Mouse (Mus musculus) MEL (cell line): ENCODE measurements around the gene St6galnac3. TPM values are rescaled to one million over a fixed set of nuclear protein-coding genes. Genes with fewer than 3 reads are reported as not detected.

ENCODE experiments used
- DNase-seq: peaks from one replicate; pipeline ENCODE4 v3.0.0; 2011; ENCODE audit warnings: low read depth, low spot score
- H3K27ac ChIP-seq: 2 replicates; pipeline ENCODE4 v1.5.1; 2012; ENCODE audit warnings: low read depth, mild to moderate bottlenecking, control low read depth, low read length, moderate library complexity; ENCODE audit not compliant: control insufficient read depth
- H3K27me3 ChIP-seq, 2 experiments: fragments of 150-350 bp in 1 of 2; sonication (generic) in 1 of 2; 2 replicates each; pipeline ENCODE4 v1.6.1; 2012; ENCODE audit warnings: low read length in 2 of 2, mild to moderate bottlenecking in 2 of 2, improper control_type of control experiment in 1 of 2, moderate library complexity in 1 of 2; ENCODE audit not compliant: insufficient read depth in 2 of 2, control insufficient read depth in 1 of 2
- H3K36me3 ChIP-seq, 2 experiments: 2 replicates each; pipeline ENCODE4 v1.6.1; 2012 to 2014; ENCODE audit warnings: low read length in 2 of 2, improper control_type of control experiment in 1 of 2, inconsistent platforms in 1 of 2, mild to moderate bottlenecking in 1 of 2; ENCODE audit not compliant: insufficient read depth in 2 of 2, control insufficient read depth in 1 of 2
- H3K4me1 ChIP-seq, 2 experiments: fragments of 150-350 bp in 1 of 2; sonication (generic) in 1 of 2; 2 replicates each; pipeline ENCODE4 v1.6.1; 2012; ENCODE audit warnings: low read length in 2 of 2, improper control_type of control experiment in 1 of 2, mild to moderate bottlenecking in 1 of 2; ENCODE audit not compliant: insufficient read depth in 2 of 2, control insufficient read depth in 1 of 2
- H3K4me3 ChIP-seq, 2 experiments: fragments of 150-350 bp in 1 of 2; sonication (generic) in 1 of 2; 2 replicates each; pipeline ENCODE4 v1.5.1; 2012; ENCODE audit warnings: low read depth in 2 of 2, low read length in 2 of 2, mild to moderate bottlenecking in 2 of 2, moderate library complexity in 2 of 2, control low read depth in 1 of 2, improper control_type of control experiment in 1 of 2; ENCODE audit not compliant: control insufficient read depth in 1 of 2, insufficient read depth in 1 of 2
- H3K79me2 ChIP-seq: 2 replicates; pipeline ENCODE4 v1.6.1; 2012; ENCODE audit warnings: mild to moderate bottlenecking, low read length, moderate library complexity; ENCODE audit not compliant: control insufficient read depth, poor library complexity, insufficient read depth
- H3K9ac ChIP-seq: 2 replicates; pipeline ENCODE4 v1.6.1; 2012; ENCODE audit warnings: low read depth, mild to moderate bottlenecking, control low read depth, low read length, moderate library complexity; ENCODE audit not compliant: control insufficient read depth, poor library complexity, severe bottlenecking
- H3K9me3 ChIP-seq: fragments of 150-350 bp; sonication (generic); replicated peaks from 2 replicates; pipeline ENCODE4 v1.6.1; 2012; ENCODE audit warnings: mild to moderate bottlenecking, low read length, improper control_type of control experiment, moderate library complexity; ENCODE audit not compliant: insufficient read depth
- CHD1 ChIP-seq: IDR thresholded peaks from 2 replicates; pipeline ENCODE4 v1.6.1; 2012; ENCODE audit warnings: low read depth, mild to moderate bottlenecking, inconsistent platforms, low read length, improper control_type of control experiment
- CHD2 ChIP-seq: IDR thresholded peaks from 2 replicates; pipeline ENCODE4 v1.6.1; 2011; ENCODE audit warnings: low read length, improper control_type of control experiment
- E2F4 ChIP-seq: IDR thresholded peaks from 2 replicates; pipeline ENCODE4 v1.6.1; 2011; ENCODE audit warnings: low read depth, low read length, improper control_type of control experiment, borderline replicate concordance
- ELF1 ChIP-seq: IDR thresholded peaks from 2 replicates; pipeline ENCODE4 v1.6.1; 2014; ENCODE audit warnings: low read depth, mild to moderate bottlenecking, inconsistent platforms, low read length, improper control_type of control experiment, moderate library complexity
- EP300 ChIP-seq, 2 experiments: IDR thresholded peaks; 2 replicates each; pipeline ENCODE4 v1.6.1; 2011; ENCODE audit warnings: improper control_type of control experiment in 2 of 2, low read length in 2 of 2, low read depth in 1 of 2, mild to moderate bottlenecking in 1 of 2
- ETS1 ChIP-seq: IDR thresholded peaks from 2 replicates; pipeline ENCODE4 v1.6.1; 2012; ENCODE audit warnings: low read depth, mild to moderate bottlenecking, inconsistent platforms, low read length, improper control_type of control experiment, moderate library complexity
- GABPA ChIP-seq: IDR thresholded peaks from 2 replicates; pipeline ENCODE4 v1.6.1; 2012; ENCODE audit warnings: low read depth, mild to moderate bottlenecking, inconsistent platforms, low read length, improper control_type of control experiment, moderate library complexity
- GATA1 ChIP-seq: IDR thresholded peaks from 2 replicates; pipeline ENCODE4 v1.6.1; 2011; ENCODE audit warnings: low read depth, low read length, improper control_type of control experiment
- HCFC1 ChIP-seq: IDR thresholded peaks from 2 replicates; pipeline ENCODE4 v1.6.1; 2012; ENCODE audit warnings: low read depth, mild to moderate bottlenecking, inconsistent platforms, low read length, improper control_type of control experiment, moderate library complexity
- KAT2A ChIP-seq: conservative IDR thresholded peaks from 2 replicates; pipeline ENCODE4 v1.6.1; 2012; ENCODE audit warnings: low read depth, low read length, improper control_type of control experiment, inconsistent platforms
- MAFK ChIP-seq: IDR thresholded peaks from 2 replicates; pipeline ENCODE4 v1.6.1; 2011; ENCODE audit warnings: low read depth, mild to moderate bottlenecking, low read length, improper control_type of control experiment, borderline replicate concordance
- MAX ChIP-seq: IDR thresholded peaks from 2 replicates; pipeline ENCODE4 v1.6.1; 2011; ENCODE audit warnings: low read length, improper control_type of control experiment
- MEF2A ChIP-seq: IDR thresholded peaks from 2 replicates; pipeline ENCODE4 v1.6.1; 2014; ENCODE audit warnings: low read depth, mild to moderate bottlenecking, inconsistent platforms, low read length, improper control_type of control experiment; ENCODE audit not compliant: poor library complexity, insufficient replicate concordance, severe bottlenecking; ENCODE audit errors: extremely low read depth
- MXI1 ChIP-seq: IDR thresholded peaks from 2 replicates; pipeline ENCODE4 v1.6.1; 2011; ENCODE audit warnings: mild to moderate bottlenecking, low read depth, low read length, improper control_type of control experiment
- MYC ChIP-seq: IDR thresholded peaks from 2 replicates; pipeline ENCODE4 v1.6.1; 2011; ENCODE audit warnings: low read depth, mild to moderate bottlenecking, low read length, improper control_type of control experiment, moderate library complexity
- NELFE ChIP-seq: IDR thresholded peaks from 2 replicates; pipeline ENCODE4 v1.6.1; 2011; ENCODE audit warnings: low read depth, low read length, improper control_type of control experiment
- NRF1 ChIP-seq: IDR thresholded peaks from 2 replicates; pipeline ENCODE4 v1.6.1; 2014; ENCODE audit warnings: low read depth, mild to moderate bottlenecking, inconsistent platforms, low read length, improper control_type of control experiment, moderate library complexity; ENCODE audit not compliant: poor library complexity, insufficient read depth, severe bottlenecking
- POLR2AphosphoS2 ChIP-seq: IDR thresholded peaks from 2 replicates; pipeline ENCODE4 v1.6.1; 2011; ENCODE audit warnings: low read length, improper control_type of control experiment
- POLR2AphosphoS5 ChIP-seq: IDR thresholded peaks from 2 replicates; pipeline ENCODE4 v1.6.1; 2012; ENCODE audit warnings: low read depth, borderline replicate concordance, mild to moderate bottlenecking, inconsistent platforms, low read length, moderate library complexity, mixed read lengths
- RAD21 ChIP-seq: IDR thresholded peaks from 2 replicates; pipeline ENCODE4 v1.6.1; 2011; ENCODE audit warnings: mild to moderate bottlenecking, low read depth, low read length, improper control_type of control experiment
- RCOR1 ChIP-seq: IDR thresholded peaks from 2 replicates; pipeline ENCODE4 v1.6.1; 2012; ENCODE audit warnings: low read depth, mild to moderate bottlenecking, inconsistent platforms, low read length, improper control_type of control experiment
- SIN3A ChIP-seq: IDR thresholded peaks from 2 replicates; pipeline ENCODE4 v1.6.1; 2012; ENCODE audit warnings: low read length, improper control_type of control experiment, inconsistent platforms
- TAL1 ChIP-seq: IDR thresholded peaks from 2 replicates; pipeline ENCODE4 v1.6.1; 2012; ENCODE audit warnings: mild to moderate bottlenecking, inconsistent platforms, low read length, moderate library complexity, mixed read lengths
- TBP ChIP-seq: IDR thresholded peaks from 2 replicates; pipeline ENCODE4 v1.8.0; 2011; ENCODE audit warnings: low read depth, low read length, improper control_type of control experiment
- TCF12 ChIP-seq: IDR thresholded peaks from 2 replicates; pipeline ENCODE4 v1.6.1; 2014; ENCODE audit warnings: low read depth, mild to moderate bottlenecking, inconsistent platforms, low read length, improper control_type of control experiment, moderate library complexity
- UBTF ChIP-seq: IDR thresholded peaks from 2 replicates; pipeline ENCODE4 v1.6.1; 2012; ENCODE audit warnings: low read depth, mild to moderate bottlenecking, inconsistent platforms, low read length, improper control_type of control experiment, moderate library complexity, borderline replicate concordance; ENCODE audit not compliant: insufficient read depth
- ZC3H11A ChIP-seq: IDR thresholded peaks from 2 replicates; pipeline ENCODE4 v1.6.1; 2012; ENCODE audit warnings: low read depth, mild to moderate bottlenecking, inconsistent platforms, low read length, improper control_type of control experiment
- ZMIZ1 ChIP-seq: IDR thresholded peaks from 2 replicates; pipeline ENCODE4 v1.6.1; 2012; ENCODE audit warnings: low read depth, mild to moderate bottlenecking, inconsistent platforms, low read length, improper control_type of control experiment, moderate library complexity
- ZNF384 ChIP-seq: IDR thresholded peaks from 2 replicates; pipeline ENCODE4 v1.6.1; 2012; ENCODE audit warnings: low read depth, mild to moderate bottlenecking, inconsistent platforms, low read length, improper control_type of control experiment
- polyA plus RNA-seq, 2 experiments: library from polyadenylated mRNA; stranded (reverse) in 1 of 2; unstranded in 1 of 2; fragments of >175 nt in 1 of 2; fragments of >200 nt in 1 of 2; gene quantifications; 2 replicates each; pipeline versions ENCODE4 v1.2.1 to v1.2.4; 2012; ENCODE audit warnings: low replicate concordance in 2 of 2, low read depth in 1 of 2; ENCODE audit not compliant: insufficient read length in 2 of 2, insufficient read depth in 1 of 2, missing spikeins in 1 of 2
- total RNA-seq: library from RNA; depleted of rRNA; stranded (reverse); fragments of 300-350 nt; gene quantifications from 2 replicates; pipeline ENCODE4 v1.2.3, GENCODE M21; 2012

St6galnac3 gene
- total and polyA plus RNA-seq, 3 experiments, result 7.8 to 11.4 TPM; not detected in 1

- TF ChIP-seq MEF2A, result no peak
- no peak for TF ChIP-seq CHD2
- no peak for TF ChIP-seq POLR2AphosphoS2
- no peak for TF ChIP-seq E2F4
- TF ChIP-seq MAFK, result no peak
- peak overlapping the region; percentile 84 for H3K27ac ChIP-seq
Observed at GRCm38 (mm10) chr3:153692206-153692813, 32.7 kb downstream of the St6galnac3 start.

GRCm38 (mm10) chr3:153691537-153691936 is 33.4 kb downstream of the St6galnac3 start:
- peak overlapping the region; percentile 84 for H3K27ac ChIP-seq
- H3K36me3 ChIP-seq, result peaks cover 0 to 39% of the 10 kb centered on the region in 2 experiments; a peak in 2 of 4 replicates
- H3K9ac ChIP-seq, result peak overlapping the region; percentile 20
- no peaks in the 10 kb centered on the region for H3K27me3 ChIP-seq
- peak overlapping the region in 1 of 2 experiments; percentile 17; a peak in 1 of 4 replicates for H3K4me3 ChIP-seq
- peak; percentile 88 for DNase-seq
- peaks cover 16% of the 10 kb centered on the region for H3K79me2 ChIP-seq
- no peaks in the 10 kb centered on the region for H3K9me3 ChIP-seq
- H3K4me1 ChIP-seq, result peaks cover 17 to 42% of the 10 kb centered on the region in 2 experiments
- TF ChIP-seq ETS1 (peak; percentile 100), EP300 (IDR thresholded peaks at IDR 0.05; ENCODE audit: low read depth in 1 of 2, low read length in 2 of 2) (peak; percentile 92 to 93), NELFE (no peak), HCFC1 (no peak; the same call in 1 of the 2 replicates), MAFK (peak; percentile 77), POLR2AphosphoS5 (no peak), MYC (no peak; the same call in 1 of the 2 replicates), KAT2A (no peak), GABPA (no peak), UBTF (no peak), MAX (peak; percentile 58; the same call in 1 of the 2 replicates), MXI1 (peak; percentile 87), ZNF384 (peak; percentile 77), ZMIZ1 (no peak; the same call in 1 of the 2 replicates), RCOR1 (peak; percentile 93), RAD21 (no peak), NRF1 (no peak), ZC3H11A (no peak), CHD2 (no peak; the same call in 1 of the 2 replicates), TBP (peak; percentile 64), MEF2A (no peak), TAL1 (peak; percentile 92), CHD1 (peak; percentile 21; the same call in 1 of the 2 replicates), ELF1 (no peak), TCF12 (peak; percentile 94), GATA1 (peak; percentile 97), SIN3A (peak; percentile 97)

More at GRCm38 (mm10) chr3:153692206-153692813, 32.7 kb downstream of the St6galnac3 start:
- no peak for DNase-seq
- Histone ChIP-seq H3K9me3 (no peaks in the 10 kb centered on the region), H3K9ac (peak overlapping the region; percentile 31), H3K27me3 (no peaks in the 10 kb centered on the region), H3K79me2 (peaks cover 14% of the 10 kb centered on the region), H3K4me3 (no peak overlapping the region), H3K4me1 (peaks cover 17 to 40% of the 10 kb centered on the region in 2 experiments), H3K36me3 (peaks cover 0 to 39% of the 10 kb centered on the region in 2 experiments; a peak in 3 of 4 replicates)
